Mouse (Mus musculus) left cerebral cortex, adult 2 months (tissue): ENCODE results near the gene Mgat4b. TPM values are rescaled to one million over a fixed set of nuclear protein-coding genes. Genes with fewer than 3 reads are reported as not detected.

Source experiments
- DNase-seq, 2 experiments: peaks; one replicate each; pipeline ENCODE4 v3.0.0; 2021 to 2022; ENCODE audit warnings: low spot score in 2 of 2, mixed read lengths in 1 of 2; ENCODE audit errors: extremely low spot score in 1 of 2
- H3K27ac ChIP-seq: fragments of 200-600 bp; 2 replicates; pipeline ENCODE4 v1.8.1; 2022
- H3K4me3 ChIP-seq: fragments of 200-600 bp; 2 replicates; pipeline ENCODE4 v1.8.1; 2022
- CTCF ChIP-seq: fragments of 200-600 bp; IDR thresholded peaks from 2 replicates; pipeline ENCODE4 v1.8.1; 2022; ENCODE audit warnings: antibody characterized with exemption, mild to moderate bottlenecking, moderate library complexity
- intact Hi-C: fragments of 180-260 bp; cut with DNase I; formaldehyde crosslinking; loops from one replicate; pipeline ENCODE4 v1.15.1; 2025
- microRNA-seq, 2 experiments: library from miRNA; unstranded; fragments of <30 nt; microRNA quantifications; one replicate each; pipeline ENCODE4 v1.2.0; 2021
- total RNA-seq, 2 experiments: library from RNA; stranded (reverse); gene quantifications; 2 replicates each; pipeline ENCODE4 v1.2.3; 2021

Gene Mgat4b
- total RNA-seq, 2 experiments from 2014 or later, result 63.1 to 67.0 TPM

DNA sequence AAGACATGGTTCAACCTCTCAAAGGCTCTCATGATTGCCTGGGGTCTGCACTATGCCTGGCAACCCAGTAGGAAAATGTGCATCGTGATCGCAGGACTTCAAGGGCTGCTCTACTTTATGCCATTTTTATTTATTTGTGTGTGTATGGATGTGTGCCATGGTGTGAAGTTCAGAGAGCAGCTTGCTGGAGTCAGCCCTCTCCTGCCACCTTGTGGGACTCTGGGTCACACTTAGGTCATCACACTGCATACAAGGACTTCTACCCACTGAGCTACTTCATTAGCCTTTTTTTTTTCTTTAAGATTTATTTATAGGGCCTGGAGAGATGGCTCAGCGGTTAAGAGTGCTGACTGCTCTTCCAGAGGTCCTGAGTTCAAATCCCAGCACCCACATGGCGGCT lies 51.3 kb downstream of the Mgat4b start:
- TF ChIP-seq CTCF, result peak; percentile 35
- H3K4me3 ChIP-seq, result no peak overlapping the region
- DNase-seq, result no peak
- H3K27ac ChIP-seq, result no peak overlapping the region
- intact Hi-C loops, result no loop called here

DNA sequence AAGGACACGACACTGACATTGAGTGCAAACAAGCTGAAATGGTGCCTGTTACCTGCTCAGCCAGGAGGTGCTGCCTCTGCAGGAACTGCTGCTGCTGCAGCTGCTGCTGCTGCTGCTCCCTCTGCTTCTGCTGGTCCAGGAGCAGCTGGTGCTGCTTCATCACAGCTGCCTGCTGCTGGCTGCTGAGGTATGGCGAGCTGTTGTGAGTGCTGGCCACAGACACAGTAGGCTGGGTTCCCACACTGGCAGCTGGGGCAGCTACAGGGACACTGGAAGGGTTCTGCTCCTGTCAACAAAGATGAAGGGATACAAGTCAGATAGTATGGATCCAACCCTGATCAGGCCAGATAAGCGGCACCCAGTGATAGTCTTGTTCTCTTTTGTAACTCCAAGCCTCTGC lies 52.5 kb downstream of the Mgat4b start:
- no peak for TF ChIP-seq CTCF
- intact Hi-C loops, result no loop called here
- H3K4me3 ChIP-seq, result no peak overlapping the region
- DNase-seq, result no peak
- no peak overlapping the region for H3K27ac ChIP-seq

DNA sequence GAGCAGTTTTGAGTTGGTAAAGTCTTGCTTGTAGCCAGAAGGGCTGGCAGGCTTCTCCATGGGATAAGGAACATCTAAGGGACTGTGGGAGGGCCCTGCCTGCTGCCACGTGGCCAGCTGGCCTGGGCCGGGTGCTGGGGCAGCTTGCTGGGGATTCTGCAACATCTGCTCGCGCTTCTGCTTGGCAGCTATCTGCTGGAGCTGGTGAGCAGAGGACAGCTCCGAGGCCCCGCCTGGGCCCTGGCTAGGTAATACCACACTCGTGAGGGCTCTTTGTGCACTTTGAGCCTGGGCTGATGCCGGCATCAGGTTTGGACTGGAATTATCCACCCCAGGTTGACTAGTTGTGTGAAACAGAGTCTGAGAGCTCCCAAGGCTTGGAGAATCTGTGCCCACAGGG lies 55.2 kb downstream of the Mgat4b start:
- no peak for DNase-seq
- TF ChIP-seq CTCF, result no peak
- intact Hi-C loops, result no loop called here
- Histone ChIP-seq H3K27ac (no peak overlapping the region), H3K4me3 (no peak overlapping the region)

DNA sequence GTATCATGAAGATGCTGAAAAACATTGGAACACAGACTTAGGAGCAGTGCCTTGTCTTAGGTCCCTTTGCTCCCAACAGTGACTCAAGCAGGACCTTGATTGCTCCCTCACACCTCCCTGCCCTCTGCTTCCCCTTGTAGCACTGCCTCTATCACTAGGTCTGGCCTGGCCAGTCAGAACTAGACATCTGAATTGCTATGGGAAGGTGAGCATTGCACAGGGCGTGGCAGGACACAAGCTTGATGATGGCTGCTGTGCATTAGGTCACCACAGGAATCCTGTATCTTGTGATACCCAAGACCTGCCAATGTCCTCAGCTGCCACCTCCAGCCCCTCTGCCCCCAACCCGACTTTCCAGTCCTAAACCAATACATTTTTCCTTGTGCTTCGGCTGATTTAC lies 56.3 kb downstream of the Mgat4b start:
- TF ChIP-seq CTCF, result no peak
- Histone ChIP-seq H3K27ac (no peak overlapping the region), H3K4me3 (no peak overlapping the region)
- DNase-seq, result no peak
- intact Hi-C loops, result no loop called here

DNA sequence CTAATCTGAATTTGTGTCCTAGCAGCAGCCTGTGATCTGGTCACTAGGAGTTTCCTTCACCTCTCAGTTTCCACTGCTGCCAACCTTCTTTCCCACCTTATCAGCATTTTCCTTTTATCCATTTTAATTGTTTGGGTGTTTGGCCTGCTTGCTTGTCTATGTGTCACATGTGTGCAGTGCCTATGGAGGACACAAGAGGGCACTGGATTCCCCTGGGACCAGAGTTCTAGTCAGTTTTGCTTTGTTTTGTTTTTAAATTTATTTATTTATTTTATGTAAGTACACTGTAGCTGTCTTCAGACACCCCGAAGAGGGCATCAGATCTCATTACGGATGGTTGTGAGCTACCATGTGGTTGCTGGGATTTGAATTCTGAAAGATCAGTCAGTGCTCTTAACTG lies 58.5 kb downstream of the Mgat4b start:
- intact Hi-C loops, result no loop called here
- Histone ChIP-seq H3K27ac (no peak overlapping the region), H3K4me3 (no peak overlapping the region)
- TF ChIP-seq CTCF, result peak; percentile 47
- DNase-seq, result no peak

DNA sequence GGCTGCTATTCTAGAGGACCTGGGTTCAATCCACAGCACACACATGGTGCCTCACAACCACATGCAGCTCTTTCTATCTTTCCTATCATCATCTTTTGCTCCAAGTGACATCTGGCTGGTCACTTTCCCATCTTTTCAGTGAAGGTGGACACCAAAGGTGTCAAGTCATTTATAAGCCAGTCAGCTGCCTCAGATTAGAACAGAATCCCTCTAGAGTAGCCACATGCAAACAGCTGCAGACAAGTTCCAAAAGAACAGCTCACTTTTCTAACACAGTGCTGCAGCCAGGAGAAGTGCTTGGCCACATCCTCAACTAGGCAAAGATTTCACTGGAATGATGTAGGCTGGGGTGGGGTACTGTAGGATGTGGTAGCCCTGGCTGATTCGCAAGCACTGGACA lies 59.2 kb downstream of the Mgat4b start:
- no peak overlapping the region for H3K27ac ChIP-seq
- no peak for TF ChIP-seq CTCF
- intact Hi-C loops, result no loop called here
- no peak overlapping the region for H3K4me3 ChIP-seq
- DNase-seq, result no peak

DNA sequence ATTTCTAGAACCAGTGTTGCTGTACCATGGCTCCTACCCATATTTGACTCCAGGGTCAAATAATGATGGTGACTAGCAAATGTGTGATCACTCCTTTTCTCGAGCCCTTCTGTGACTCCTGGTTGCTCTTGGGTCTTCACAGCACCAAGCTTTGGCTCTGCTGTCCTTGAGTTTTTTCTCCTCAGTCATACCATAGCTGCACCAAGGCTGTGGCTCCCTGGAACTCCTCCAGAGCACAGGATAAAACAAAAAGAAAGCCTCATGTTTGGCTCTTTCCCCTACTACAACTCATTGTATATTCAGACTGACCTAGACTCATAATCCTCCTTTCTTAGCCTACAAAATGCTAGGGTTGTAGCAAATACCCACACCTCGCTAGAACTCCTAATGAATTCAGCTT lies 62.1 kb downstream of the Mgat4b start:
- intact Hi-C loops, result no loop called here
- no peak for TF ChIP-seq CTCF
- no peak for DNase-seq
- H3K27ac ChIP-seq, result no peak overlapping the region
- no peak overlapping the region for H3K4me3 ChIP-seq

DNA sequence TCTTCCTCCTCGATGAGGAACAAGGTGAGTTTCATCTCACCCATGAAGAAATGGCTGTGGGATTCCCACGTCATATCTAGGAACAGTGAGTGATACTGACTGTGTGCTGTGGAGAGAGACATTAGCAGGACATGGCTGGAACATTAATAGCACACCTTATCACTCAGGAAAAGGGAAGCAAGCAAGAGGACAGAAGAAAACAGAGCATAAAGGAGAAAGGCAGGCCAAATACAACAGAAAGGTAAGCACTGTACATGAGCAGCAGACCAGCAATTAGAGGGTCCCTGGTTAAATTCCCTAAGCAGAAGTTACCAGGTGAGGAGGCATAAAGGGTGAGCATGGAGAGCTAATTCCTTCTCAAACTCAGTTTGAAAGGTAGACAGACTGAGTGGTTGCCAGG lies 64.4 kb downstream of the Mgat4b start:
- TF ChIP-seq CTCF, result no peak
- intact Hi-C loops, result no loop called here
- Histone ChIP-seq H3K4me3 (no peak overlapping the region), H3K27ac (no peak overlapping the region)
- DNase-seq, result no peak

DNA sequence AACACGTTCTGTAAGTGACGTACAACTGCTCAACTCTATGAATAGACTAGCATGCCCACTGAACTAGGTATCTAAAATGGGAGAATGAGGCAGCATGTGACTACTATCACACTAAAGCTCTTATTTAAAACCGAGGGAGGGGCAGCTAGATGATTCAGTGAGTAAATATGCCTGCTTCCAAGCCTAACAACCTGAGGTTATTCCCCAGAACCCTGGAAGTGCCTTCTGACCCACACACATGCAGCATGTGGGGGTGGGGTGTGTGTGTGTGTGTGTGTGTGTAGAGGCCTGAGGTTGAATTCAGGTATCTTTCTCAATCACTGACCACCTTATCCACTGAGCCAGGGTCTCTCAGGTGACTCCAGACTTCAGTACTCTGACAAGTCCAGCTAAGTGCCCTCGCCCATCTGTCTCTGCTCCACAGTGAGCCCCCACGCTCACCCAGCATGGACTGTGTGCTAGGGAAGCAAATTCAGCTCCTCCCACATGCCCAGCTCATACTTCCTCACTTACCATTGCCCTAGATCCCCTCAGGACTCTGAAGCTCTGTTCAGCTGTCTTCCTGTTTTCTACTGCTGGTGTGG lies 65.0 kb downstream of the Mgat4b start:
- no peak for DNase-seq
- no peak for TF ChIP-seq CTCF
- Histone ChIP-seq H3K4me3 (no peak overlapping the region), H3K27ac (no peak overlapping the region)
- intact Hi-C loops, result no loop called here

DNA sequence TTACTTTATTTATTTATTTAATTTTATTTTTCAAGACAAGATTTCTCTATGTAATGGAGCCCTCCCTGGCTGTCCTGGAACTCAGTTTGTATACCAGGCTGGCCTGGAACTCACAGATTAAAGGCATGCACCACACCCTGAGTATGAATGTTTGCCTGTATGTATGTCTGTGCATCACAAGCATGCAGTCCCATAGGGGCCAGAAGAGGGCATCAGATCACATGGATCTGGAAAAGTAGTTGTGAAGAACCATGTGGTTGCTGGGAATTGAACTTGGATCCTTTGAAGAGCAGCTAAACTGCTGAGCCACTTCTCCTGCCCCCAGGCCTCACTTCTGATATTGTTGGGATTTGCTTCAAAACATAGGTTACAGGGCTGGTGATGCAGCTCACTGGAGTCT lies 66.3 kb downstream of the Mgat4b start:
- TF ChIP-seq CTCF, result no peak
- intact Hi-C loops, result no loop called here
- no peak overlapping the region for H3K27ac ChIP-seq

DNA sequence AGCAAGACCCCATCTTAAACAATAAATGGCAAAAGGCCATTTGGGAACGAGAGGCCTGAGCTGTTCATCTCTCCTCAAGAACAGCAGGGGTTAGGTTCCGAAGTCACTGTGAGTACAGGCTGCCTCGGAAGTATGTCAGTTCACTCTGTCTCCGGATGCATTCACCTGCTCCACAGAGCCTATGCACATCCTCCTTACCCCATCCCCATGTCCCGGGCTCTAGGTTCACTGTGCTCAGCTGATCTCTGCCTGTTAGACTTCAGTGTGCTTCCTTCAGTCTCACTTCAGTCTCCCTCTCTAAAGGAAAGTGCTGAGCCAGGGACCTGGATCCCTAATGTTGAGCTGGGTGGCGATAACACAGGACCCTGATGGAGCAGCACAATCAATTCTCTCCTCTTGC lies 67.0 kb downstream of the Mgat4b start:
- TF ChIP-seq CTCF, result no peak
- no peak for DNase-seq
- no peak overlapping the region for H3K4me3 ChIP-seq
- no peak overlapping the region for H3K27ac ChIP-seq
- intact Hi-C loops, result no loop called here

More for the DNA sequence above, 66.3 kb downstream of the Mgat4b start:
- no peak for DNase-seq
- no peak overlapping the region for H3K4me3 ChIP-seq

DNA sequence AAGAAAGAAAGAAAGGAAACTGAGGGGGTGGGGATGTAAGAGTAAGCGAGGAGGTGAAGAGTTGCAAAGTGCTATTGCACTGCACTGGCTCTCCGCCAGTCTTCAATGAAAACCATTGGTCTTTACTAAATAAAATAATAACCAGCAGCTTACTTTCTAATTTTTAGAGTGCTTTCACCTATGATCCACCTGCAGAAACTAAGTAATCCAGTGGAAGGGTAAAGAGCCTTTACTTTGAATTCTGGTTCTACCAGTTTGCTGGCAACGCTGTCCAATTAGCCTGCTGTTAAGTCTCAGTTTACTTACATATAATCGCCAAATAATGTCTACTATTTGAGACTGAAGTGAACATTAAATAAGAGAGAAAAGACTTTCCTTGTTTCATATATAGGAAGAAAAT lies 68.3 kb downstream of the Mgat4b start:
- DNase-seq, result no peak
- intact Hi-C loops, result no loop called here
- Histone ChIP-seq H3K27ac (no peak overlapping the region), H3K4me3 (no peak overlapping the region)
- no peak for TF ChIP-seq CTCF

DNA sequence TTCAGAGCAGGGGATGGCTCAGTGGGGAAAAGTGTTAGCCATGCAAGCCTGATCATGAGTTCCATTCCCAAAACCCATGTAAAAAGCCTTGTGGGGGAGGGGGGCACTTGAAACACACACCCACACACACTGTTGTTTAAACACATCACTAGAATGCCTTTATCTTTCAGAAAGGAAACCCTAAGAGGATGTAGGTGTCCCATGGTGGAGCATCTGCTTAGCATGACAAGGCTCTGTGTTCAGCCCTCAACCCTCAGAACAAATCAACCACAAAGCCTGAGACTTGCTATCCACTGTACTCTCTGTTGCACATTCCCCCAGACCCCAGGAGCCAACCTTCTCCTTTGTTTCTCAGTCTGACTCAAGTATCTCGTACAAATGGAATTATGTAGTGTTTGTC lies 69.4 kb downstream of the Mgat4b start:
- no peak overlapping the region for H3K4me3 ChIP-seq
- intact Hi-C loops, result no loop called here

More for the DNA sequence above, 69.4 kb downstream of the Mgat4b start:
- no peak for DNase-seq
- TF ChIP-seq CTCF, result no peak
- no peak overlapping the region for H3K27ac ChIP-seq

Small RNAs within 50 kb of the gene (microRNA-seq; reads per million reads assigned to microRNA genes)
- 1.2 to 2.2 reads per million in 2 experiments for gene Mir6919

Other genes starting within 250 kb of the Mgat4b start
- gene Rnf130, start 185.5 kb upstream of the Mgat4b start, total RNA-seq, result 10 to 100 TPM; 91.9 to 95.4 TPM
- gene Tbc1d9b, start 79.5 kb upstream of the Mgat4b start, total RNA-seq, result 100 to 1,000 TPM; 118 to 124 TPM
- gene Mrnip, start 36.4 kb upstream of the Mgat4b start, total RNA-seq, result 10 to 100 TPM; 13.3 to 14.2 TPM
- gene Sqstm1, start 63 bp upstream of the Mgat4b start, total RNA-seq, result 100 to 1,000 TPM; 474 to 490 TPM
- gene Ltc4s, start 27.7 kb downstream of the Mgat4b start, total RNA-seq, result 1 to 10 TPM; 5.9 to 8.7 TPM
- gene Maml1, start 81.4 kb downstream of the Mgat4b start, total RNA-seq, result 10 to 100 TPM; 11.1 to 11.5 TPM
- 100 to 1,000 TPM; 387 to 418 TPM for gene Canx, start 114.8 kb downstream of the Mgat4b start, total RNA-seq
- gene Cby3, start 143.6 kb downstream of the Mgat4b start, total RNA-seq, result not detected
- 100 to 1,000 TPM; 272 to 274 TPM for gene Hnrnph1, start 166.1 kb downstream of the Mgat4b start, total RNA-seq
- gene Rufy1, start 220.2 kb downstream of the Mgat4b start, total RNA-seq, result 10 to 100 TPM; 26.2 to 27.0 TPM